Mouse (Mus musculus) spleen, postnatal 36 days (tissue): Measurements from ENCODE around the gene Olfr1054.
"Not testable (repeated sequence)": the region's sequence is repeated elsewhere in the genome, so short reads cannot be mapped to it uniquely, and the experiment has no call there.

Source experiments
- DNase-seq, 2 experiments: peaks; one replicate each; pipeline ENCODE4 v3.0.0; 2022; ENCODE audit warnings: low spot score in 2 of 2, mixed read lengths in 1 of 2

Gene Olfr1054

GRCm38 (mm10) chr2:86335333-86335732 is at the start of gene Olfr1054:
Gene Olfr1054 (minus strand): TSS chr2:86335433.
- no peak for DNase-seq

- DNase-seq = no peak
These were observed 43.1 kb upstream of the Olfr1054 start, which contains the start of gene Olfr1057 for GRCm38 (mm10) chr2:86378293-86378692. Gene Olfr1057 (minus strand): TSS chr2:86378393.

GRCm38 (mm10) chr2:86366342-86366741 is 31.1 kb upstream of the Olfr1054 start:
- not testable (repeated sequence) for DNase-seq

GRCm38 (mm10) chr2:86362369-86362768 is 27.1 kb upstream of the Olfr1054 start, which contains the start of gene Olfr1056:
Gene Olfr1056 (minus strand): TSS chr2:86362469.
- DNase-seq = no peak

- DNase-seq = not testable (repeated sequence)
These were observed 16.5 kb upstream of the Olfr1054 start for GRCm38 (mm10) chr2:86351751-86352150.

- no peak for DNase-seq
These were observed 15.0 kb upstream of the Olfr1054 start, which contains the start of gene Olfr1055 for GRCm38 (mm10) chr2:86350184-86350583. Gene Olfr1055 (minus strand): TSS chr2:86350284.

GRCm38 (mm10) chr2:86315184-86315583 is 20.0 kb downstream of the Olfr1054 start, which contains the start of gene Olfr1053:
Gene Olfr1053 (minus strand): TSS chr2:86315284.
- DNase-seq = no peak

GRCm38 (mm10) chr2:86292155-86292554 is 43.1 kb downstream of the Olfr1054 start, which contains the start of gene Olfr1052:
Gene Olfr1052 (plus strand): TSS chr2:86292455.
- no peak for DNase-seq
